Mouse (Mus musculus): Measurements from ENCODE around the gene Vwa7.
"Not testable (repeated sequence)": the region's sequence is repeated elsewhere in the genome, so short reads cannot be mapped to it uniquely, and the experiment has no call there.

The Vwa7 gene

DNA sequence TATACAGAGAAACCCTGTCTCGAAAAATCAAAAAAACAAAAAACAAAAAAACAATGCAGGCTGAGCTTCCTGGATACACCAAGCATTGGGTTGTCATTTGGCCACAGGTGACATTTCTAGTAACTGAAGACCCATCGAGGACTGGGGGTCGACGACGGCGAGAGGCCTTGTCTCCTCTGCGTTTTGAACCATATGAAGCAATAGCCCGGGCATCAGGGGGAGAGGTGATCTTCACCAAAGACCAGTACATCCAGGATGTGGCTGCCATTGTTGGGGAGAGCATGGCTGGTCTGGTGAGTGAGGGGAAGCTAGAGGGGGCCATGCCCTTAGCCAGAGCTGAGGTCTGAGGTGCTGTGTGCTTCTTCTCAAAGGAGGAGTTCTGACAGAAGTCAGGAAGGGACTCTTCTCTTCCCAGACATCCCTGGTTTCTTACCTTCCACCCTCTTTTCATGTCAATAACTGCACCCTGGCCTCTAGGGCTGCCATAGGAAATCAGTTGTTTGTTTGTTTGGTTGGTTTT, 6.2 kb downstream of the Vwa7 start:
- DNase-seq, result no peak

DNA sequence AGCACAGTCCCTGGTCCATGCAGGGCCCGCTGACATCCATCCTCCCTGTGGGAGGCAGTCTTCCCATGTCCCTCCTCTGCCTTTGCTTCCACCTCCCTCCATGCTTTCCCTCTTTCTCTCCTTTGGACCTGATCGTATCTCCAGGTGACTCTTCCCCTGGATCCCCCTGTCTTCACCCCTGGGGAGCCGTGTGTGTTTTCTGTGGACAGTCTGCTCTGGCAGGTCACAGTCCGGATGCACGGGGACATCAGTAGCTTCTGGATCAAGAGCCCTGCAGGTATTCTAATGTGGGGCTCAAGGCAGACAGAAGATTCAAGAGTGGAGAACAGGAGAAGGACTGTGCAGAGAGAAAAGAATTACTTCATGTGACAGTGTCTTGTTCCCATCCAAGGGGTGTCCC, 6.8 kb downstream of the Vwa7 start:
- DNase-seq, result no peak

DNA sequence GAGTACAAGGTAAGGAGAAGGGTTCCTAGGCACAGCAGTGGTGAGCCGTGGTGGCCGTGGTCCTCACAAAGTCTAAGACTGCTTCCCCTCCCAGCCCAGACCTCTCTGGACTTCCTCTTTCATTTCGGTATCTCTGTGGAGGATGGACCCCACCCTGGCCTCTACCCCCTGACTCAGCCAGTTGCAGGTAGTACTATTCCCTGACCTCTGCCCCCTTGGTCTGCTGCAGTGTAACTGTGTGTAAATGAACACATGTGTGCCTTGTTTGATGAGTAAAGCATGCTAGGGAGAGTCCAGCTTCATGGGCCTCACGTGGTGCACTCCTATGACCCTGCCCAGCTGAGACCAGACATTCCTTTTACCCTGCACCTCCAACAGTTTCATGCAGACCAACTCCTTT, 7.4 kb downstream of the Vwa7 start:
- no peak for DNase-seq

DNA sequence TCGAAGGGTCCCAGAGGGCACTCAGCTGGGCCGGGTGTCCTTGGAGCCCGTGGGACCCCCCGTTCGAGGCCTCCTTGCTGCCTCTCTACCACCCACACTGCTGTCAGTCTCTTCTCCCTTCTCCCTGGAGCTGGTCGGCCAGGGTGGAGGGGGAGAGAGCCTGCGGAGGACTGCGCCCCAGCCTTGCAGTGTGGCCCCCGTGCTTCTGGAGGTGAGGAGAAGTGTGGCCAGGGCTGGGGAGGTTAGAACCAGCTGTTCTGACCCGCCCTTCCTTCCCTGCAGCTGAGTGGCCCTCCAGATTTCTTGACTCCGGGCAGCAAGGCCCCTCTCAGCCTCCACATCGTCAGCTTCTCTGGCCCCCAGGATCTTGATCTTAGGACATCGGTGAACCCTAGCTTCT, 7.9 kb downstream of the Vwa7 start:
- DNase-seq, result no peak

DNA sequence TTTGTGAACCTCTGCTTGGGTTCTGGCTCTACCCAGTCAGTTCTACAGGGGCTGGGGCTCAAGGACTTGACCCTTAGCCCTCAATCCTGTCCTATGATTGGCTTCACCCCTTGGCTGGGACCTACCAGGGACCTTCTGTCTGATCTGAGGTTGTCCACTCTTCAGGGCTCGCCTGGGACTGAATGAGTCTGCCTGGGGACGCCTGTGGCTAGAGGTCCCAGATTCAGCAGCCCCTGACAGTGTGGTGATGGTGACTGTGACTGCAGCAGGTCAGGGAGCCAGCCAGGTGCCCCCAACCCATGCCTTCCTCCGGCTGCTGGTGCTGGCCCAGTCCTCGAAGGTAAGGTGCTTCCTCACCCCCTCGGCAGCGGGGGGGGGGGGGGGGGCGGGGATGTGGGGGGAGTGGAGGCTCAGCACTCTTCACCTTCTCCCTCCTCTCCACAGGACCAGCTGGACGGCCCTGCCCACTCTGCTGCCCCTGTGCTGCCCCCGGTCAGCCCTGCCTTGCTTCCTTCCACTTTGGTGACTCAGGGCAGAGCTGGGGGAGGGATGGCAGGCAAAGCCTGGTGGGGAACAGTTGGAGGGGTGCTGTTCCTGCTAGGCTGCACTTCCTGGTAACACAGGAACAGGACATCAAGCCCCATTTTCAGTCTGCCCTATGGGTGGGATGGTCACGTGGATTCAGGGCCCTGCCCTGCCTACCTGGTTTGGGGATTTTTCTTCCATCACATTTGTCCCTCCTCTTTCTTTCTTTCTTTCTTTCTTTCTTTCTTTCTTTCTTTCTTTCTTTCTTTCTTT, 8.5 kb downstream of the Vwa7 start:
- DNase-seq, result peak in 1 of 2 experiments; percentile 10

DNA sequence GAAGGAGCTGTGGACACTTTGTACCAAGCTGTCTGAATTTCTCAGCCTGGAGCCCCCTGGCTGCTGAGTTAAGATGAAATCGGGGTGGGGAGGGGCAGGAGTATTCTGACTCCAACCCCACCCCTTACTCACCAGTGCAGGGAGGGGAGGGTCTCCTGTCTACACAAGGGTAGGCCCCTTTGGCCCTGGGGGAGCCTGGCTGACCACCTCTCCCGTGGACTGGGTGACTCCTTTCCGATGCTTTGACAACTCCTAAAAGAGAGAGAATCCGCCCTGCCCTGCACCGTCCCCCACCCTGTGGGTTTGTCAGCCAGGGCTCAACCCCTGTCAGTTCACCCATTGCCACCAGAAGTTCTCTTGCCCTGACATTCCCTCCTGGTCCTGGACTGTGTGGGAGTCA, 9.8 kb downstream of the Vwa7 start:
- no peak for DNase-seq

DNA sequence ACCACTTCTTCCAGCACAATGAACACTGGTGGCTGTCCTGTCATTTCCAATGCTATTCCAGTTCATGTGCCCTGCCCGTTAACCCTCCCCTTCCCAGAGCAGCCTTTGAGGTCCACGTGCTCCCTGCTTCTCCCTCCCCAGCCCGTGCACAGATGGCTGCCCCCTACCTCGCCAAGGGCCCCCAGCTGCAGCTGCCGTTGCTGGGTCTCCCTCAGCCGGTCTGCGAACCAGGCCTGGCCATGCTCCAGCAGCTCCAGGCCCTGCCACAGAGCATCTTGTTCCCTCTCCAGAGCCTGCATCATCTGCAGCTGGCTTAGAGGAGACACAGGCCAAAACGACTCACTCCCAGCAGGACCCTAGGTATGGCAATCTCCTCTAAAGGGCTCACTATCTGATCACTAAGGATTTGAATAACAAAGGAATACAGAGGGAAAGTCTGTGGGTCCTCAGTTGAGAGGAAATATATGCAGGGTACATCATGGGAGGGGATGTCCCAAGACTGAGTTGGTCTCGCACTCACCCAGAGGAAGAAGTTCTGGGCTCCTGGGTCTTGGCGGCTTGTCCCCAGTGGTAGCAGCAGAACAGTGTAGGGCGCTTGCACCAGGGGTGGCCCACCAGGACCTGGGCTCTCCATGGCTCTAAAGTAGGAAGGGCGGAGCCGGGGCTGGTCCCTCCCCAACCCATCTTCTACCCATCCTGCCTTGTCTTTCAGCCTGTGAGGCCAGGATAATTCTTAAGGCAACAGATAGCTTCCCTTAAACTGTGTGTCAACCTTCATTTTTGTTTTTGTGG, 11.1 kb downstream of the Vwa7 start, which contains the start of gene Sapcd1:
Sapcd1 (minus strand) TSS at position 740 of the 792 bp plus-strand sequence.
- DNase-seq, result peak in 1 of 2 experiments; percentile 42

DNA sequence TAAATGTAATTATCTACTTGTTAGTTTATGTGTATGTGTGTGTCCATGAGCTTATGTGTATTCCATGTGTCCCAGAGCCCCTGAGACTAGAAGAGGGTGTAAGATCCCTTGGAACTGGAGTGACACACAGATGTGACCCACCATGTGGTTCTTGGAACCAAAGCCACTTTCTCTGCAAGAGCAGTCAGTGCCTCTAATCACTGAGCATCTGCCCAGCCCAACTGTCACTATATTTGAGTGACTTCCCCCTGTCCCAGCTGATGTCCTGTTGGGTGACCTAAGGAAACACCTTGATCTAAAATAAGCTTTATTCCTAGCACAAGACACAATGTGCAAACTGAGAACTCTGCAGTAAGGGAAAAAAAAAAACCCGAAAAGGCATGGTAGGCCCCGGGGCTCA, 11.9 kb downstream of the Vwa7 start:
- DNase-seq, result no peak

DNA sequence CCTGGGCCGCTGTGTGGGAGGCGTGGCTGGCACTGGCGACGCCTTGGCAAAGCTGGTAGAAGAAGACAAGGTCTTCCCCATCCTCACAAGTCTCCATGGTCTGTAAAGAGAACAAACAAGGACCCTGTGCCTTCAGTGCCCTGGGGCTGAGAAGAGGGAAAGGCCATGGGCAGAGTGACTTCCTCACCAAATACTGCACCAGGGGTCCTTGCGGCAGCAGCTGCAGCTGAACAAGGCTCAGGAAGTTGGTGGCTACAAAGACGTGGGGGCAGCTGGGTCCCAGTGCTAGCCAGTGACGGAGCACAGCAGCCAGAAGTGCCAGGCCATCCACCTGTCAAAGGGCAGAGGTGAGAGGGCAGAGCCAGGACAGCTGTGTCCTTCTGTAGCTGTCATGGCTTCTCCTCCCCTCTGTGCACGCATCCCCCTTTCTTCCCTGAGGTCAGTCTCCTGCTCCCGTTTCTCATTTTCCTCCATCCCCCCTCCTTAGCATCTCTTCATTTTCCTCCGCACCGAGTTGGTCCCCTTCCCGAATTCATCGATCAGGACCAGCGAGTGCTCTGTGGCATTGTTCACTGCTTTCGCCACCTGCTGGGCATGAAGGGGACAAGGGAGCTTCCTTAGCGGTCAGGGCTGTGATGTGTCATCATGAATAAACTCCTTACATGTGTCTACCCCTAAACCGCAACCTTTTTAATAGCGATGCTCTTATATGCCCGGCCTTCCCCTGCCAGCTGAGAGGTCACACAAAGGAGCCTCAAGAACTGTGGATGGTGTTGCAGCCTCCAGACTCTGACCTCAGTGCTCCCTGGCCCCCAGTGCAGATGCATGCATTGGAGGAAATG, 13.5 kb downstream of the Vwa7 start:
- peak in 1 of 2 experiments; percentile 21 for DNase-seq

DNA sequence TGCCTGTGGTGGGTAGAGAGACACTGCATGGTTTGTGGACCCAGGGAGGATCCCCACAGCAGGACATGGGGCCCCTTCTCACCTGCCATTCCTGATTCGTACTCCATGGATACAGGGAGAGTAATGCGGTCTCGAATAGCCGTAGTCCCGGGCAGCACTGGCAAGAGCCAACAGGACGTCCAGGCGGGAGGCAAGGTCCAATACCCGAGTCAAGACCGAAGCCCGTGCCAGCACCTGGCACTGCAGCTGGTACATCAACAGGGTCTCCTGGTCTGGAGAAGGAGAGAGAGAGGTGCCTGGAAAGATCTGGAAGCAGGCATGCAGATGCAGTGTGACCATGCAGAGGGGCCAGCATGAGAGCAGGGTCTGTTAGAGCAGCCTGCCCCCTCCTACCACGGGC, 14.9 kb downstream of the Vwa7 start:
- no peak for DNase-seq

DNA sequence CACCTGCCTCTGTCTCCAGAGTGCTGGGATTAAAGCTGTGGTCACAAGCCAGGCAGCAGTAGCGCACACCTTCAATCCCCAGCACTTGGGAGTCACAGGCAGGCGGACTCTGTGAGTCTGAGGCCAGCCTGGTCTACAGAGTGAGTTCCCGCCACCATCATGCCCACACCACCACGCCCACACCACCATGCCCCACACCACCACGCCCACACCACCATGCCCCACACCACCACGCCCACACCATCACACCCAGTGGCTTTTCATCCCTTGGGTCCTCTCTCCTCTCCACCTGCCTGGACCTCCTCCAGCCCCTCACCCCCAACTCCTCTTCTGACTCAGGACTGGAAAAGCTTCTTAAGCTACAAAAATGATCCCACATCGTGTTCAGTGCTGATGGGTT, 15.5 kb downstream of the Vwa7 start:
- no peak for DNase-seq

DNA sequence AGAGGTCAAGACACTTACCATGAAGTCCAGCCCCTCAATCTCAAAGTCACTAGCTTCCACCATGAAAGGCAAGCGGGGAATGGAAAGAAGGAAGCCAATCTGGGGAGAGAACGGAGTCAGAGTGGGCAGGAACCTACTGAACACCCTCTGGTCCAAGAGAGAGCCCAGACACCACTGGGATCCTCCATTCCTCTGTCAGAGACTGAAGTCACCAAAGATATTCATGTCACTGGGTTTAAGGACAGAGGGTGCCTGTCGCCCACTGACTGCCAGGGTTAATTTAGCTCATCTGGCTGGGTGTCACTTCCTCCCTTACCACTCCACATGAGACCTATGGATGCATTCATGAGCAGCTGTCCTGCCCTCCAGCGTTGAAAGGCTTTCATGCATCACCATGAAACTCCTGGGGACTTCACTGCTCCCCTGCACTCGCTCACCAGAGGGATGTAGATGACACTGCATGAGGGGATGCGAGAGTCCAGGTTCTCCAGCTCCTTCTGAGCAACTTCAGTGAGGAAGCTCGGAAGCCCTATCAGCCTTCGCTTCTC, 16.0 kb downstream of the Vwa7 start:
- DNase-seq, result no peak

DNA sequence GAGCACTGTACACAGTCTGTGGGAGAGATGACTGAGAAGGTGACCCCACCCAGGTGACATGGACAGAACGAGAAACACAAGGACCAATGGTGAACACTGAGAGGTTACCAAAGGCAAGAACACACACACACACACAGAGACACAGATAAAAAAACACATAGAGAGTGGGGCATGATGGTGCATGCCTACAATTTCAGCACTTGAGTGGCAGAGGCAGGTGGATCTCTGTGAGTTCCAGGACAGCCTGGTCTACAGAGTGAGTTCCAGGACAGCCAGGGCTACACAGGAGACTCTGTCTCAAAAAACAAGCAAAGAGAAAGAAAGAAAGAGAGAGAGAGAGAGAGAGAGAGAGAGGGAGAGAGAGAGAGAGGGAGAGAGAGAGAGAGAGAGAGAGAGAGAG, 17.3 kb downstream of the Vwa7 start:
- DNase-seq, result not testable (repeated sequence)

DNA sequence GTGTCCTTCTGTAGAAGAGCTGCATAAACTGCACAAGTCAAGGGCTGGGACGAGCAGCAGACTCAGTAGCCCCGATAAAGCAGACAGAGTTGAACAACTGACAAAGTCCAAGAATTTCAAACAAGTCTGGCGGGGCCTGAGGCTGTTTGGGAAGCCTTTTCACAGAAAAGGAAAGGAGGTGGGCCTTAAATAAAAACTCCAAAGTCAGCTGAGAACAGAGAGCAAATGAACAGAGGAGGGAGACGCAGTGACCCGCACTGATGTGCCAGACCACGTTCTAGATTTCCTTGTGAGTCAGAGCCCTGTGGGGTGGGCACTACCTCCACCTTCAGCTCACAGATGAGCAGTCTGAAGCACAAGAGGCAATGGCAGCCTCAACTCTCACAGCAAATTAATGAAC, 18.5 kb downstream of the Vwa7 start:
- DNase-seq, result no peak

DNA sequence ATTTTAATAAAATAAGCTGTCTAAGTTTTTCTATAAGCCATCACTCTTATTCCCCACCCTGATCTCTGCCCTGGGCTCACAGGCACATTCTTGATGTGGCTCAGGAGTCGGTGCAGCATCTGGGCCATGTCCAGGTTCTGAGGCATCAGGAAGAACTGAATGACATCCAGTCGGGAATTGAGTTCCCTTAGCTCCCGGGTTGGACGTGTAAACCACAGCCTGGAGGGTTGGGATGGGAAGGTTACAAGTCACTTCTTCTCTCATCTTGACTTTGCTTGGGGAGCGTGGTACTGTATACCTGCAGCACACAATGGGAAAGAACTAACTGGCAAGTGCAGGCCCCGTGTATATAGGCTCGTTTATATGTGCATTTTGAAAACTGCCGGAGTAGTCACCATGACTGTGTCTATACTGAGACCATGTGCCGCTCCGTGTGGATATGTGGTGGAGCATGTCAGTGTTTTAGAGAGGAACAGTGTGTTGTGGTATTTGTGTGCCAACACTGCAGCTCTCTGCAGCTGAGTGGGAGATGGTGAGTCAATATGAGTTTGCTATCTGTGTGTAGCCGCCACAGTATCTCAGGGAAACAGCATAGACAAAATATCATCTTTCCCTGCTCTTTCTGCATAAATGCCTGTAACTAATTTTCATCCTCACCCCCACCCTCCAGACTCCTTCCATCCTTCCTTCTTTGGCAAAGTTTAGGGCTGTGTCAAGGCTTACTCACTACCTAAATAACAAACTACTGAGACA, 22.9 kb downstream of the Vwa7 start:
- no peak for DNase-seq

DNA sequence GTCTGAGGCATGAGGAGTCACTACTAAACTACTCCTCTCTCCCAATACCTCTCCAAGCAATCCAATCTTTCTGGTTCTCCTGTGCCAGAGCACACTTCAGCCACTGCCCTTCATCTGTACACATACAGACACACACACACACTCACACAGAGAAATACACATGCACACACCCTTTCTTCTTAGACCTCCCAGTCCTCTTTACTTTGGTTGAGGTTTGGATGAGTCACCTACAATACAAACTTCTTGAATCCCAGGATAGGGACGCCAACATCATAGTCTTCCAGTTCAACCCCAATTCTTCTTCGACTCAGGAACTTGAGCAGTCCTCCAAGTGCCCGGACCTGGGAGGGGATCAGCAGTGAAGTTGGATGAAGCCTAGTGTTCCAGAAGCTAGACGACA, 27.4 kb downstream of the Vwa7 start:
- DNase-seq, result no peak

DNA sequence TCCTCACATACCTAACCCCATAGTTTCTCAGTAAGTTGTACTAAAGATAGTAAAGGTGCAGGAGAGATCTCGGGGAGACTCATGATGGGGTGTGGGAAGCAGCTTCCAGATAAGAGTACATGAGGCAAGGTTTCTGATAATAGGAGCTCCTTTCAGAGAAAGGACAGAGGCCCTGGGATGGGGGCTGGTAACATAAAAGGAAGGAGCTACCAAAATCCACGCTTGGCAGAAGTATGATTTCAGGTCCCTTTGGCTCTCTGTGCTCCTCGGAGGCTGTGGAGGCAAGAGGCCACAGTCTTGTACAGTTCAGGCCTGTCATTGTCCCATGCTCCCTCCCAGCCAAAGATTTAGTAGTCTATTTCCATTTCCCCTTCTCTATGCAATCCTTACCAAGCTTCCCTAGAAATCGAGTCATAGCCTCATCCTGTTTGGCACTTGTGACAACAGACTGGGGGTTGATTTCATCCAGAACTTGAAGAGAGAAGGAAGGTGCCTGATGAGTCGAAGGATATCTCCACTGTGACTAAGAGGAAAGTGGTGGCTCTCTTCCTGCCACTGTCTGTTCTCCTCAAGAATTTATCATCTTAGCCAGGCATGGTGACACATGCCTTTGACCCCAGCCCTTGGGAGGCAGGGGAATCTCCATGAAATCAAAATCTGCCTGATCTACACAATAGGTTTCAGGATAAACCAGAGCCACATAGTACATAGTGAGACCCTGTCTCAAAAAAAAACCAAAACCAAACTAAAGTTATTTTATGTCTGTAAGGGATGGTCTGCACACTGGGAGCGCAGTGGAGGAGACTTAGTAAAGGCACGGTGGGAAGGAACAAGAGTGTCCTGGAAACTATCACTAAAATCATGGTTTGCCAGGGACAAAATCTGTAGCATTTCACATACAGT, 28.8 kb downstream of the Vwa7 start:
- DNase-seq, result no peak

DNA sequence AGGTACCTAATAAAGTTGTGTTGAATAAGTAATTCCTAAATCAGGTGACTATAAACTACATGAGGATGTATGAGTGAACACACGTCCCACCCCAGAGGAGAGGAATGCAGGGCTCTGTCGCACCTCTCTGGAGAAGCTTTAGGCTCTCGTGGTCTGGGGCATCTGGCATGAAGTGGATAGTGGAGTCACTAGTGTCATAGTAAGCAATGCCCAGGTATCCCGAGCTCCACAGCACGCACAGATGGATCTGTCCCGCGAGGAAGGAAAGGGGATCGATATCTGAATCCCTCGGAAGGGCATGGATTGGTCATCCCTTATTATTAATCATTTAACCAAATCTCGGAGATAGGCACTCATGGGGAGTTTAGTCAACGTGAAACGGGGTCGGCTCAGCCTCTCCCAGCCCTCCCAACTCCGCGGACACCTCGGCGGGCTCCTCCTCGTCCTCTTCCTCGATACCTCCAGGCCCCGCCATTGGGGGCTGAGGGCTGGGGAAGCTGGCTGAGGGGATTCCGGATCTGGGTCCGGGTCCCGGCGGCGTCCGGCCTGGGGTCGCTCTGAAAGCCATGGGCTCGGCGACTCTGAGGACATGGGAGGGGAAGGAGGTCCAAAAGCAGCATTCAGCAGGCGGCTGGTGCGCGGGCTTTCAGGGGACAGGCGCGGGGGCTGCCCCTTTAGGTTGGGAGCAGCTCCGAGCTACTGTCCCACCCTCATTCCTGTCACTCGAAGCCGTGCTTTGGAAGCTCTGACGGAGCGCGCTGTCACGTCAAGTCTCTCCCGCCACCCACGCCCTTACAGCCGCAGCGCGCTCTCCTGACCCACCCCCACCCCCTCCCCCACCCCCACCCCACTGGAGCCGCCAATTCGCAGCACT, 29.7 kb downstream of the Vwa7 start:
- DNase-seq, result peak in 1 of 2 experiments; percentile 38

DNA sequence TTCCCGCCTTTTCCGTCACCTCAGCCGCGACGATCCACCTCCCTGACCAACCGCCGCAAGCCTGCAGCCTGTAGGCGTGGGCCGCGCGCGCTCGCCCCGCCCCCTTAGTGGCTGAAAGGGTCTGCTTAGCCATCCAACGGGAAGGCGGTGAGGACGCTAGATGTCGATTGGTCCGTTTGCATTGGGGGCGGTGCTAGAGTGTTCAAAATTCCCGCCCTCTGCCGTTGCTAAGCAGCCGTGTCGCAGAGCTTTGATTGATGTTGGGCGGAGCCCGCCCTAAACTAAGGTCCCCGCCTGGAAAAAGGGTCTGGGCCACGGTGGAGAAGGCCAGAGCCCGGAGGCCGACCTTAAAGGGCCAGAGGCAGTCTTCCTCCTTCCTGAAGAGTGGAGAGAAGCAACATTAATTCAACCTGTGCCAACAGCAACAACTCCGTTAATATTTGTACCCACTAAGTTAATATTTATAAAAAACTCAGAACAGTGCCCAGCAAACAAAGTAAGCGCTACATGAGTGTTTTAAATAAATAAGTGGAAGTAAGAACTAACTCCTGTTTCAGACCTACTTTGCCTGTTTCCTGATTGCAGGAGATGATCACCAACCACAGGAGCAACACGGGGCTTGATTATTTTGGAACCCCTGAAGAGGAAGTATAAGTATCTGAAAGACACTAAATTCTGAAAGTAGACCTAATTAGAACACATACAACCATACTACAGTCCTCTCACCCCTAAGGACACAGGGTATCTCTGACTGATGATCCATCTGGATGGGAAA, 30.5 kb downstream of the Vwa7 start, which contains the start of gene Msh5:
Msh5 (minus strand) TSS at position 65 of the 775 bp plus-strand sequence.
- DNase-seq, result peak; percentile 93 to 95
